Comparison of ENCODE assay signal across 9 mouse cellular contexts in genomic region chr11:45910701-45911100, GRCm38 (mm10).
"Had no signal": no experiment of that assay in that cellular context is flagged by ENCODE, and none has a peak within 500 bp of the region (broad histone marks: within the 10 kb centered on the region; RNA-seq: fewer than 3 reads in every experiment).

No protein-coding gene starts in this region.

- H3K27ac ChIP-seq: kidney, postnatal 0 days; limb, embryonic 12.5 days; liver, embryonic 13.5 days; midbrain, embryonic 12.5 days; stomach, postnatal 0 days had no signal

- H3K4me1 ChIP-seq: limb, embryonic 12.5 days; midbrain, embryonic 12.5 days had no signal

- H3K4me3 ChIP-seq: limb, embryonic 12.5 days; liver, embryonic 13.5 days; midbrain, embryonic 12.5 days had no signal

- H3K27me3 ChIP-seq: limb, embryonic 12.5 days; liver, embryonic 13.5 days; midbrain, embryonic 12.5 days had no signal

- DNase-seq: kidney, postnatal 36 days; liver; liver, embryonic 13.5 days; lung, adult 18-20 months; thymus, postnatal 14 days had no signal

- H3K9me3 ChIP-seq: limb, embryonic 12.5 days; liver, embryonic 13.5 days; midbrain, embryonic 12.5 days had no signal

- H3K4me2 ChIP-seq: limb, embryonic 12.5 days; liver, embryonic 13.5 days; midbrain, embryonic 12.5 days had no signal

- H3K9ac ChIP-seq: limb, embryonic 12.5 days; liver, embryonic 13.5 days; midbrain, embryonic 12.5 days had no signal
